Mouse (Mus musculus) MEL (cell line): Measurements from ENCODE around the gene Tcp10a. TPM values are rescaled to one million over a fixed set of nuclear protein-coding genes. Genes with fewer than 3 reads are reported as not detected.

Experiments
- DNase-seq: peaks from one replicate; pipeline ENCODE4 v3.0.0; 2011; ENCODE audit warnings: low read depth, low spot score
- H3K27ac ChIP-seq: 2 replicates; pipeline ENCODE4 v1.5.1; 2012; ENCODE audit warnings: low read depth, mild to moderate bottlenecking, control low read depth, low read length, moderate library complexity; ENCODE audit not compliant: control insufficient read depth
- H3K27me3 ChIP-seq, 2 experiments: fragments of 150-350 bp in 1 of 2; sonication (generic) in 1 of 2; 2 replicates each; pipeline ENCODE4 v1.6.1; 2012; ENCODE audit warnings: low read length in 2 of 2, mild to moderate bottlenecking in 2 of 2, improper control_type of control experiment in 1 of 2, moderate library complexity in 1 of 2; ENCODE audit not compliant: insufficient read depth in 2 of 2, control insufficient read depth in 1 of 2
- H3K36me3 ChIP-seq, 2 experiments: 2 replicates each; pipeline ENCODE4 v1.6.1; 2012 to 2014; ENCODE audit warnings: low read length in 2 of 2, improper control_type of control experiment in 1 of 2, inconsistent platforms in 1 of 2, mild to moderate bottlenecking in 1 of 2; ENCODE audit not compliant: insufficient read depth in 2 of 2, control insufficient read depth in 1 of 2
- H3K4me1 ChIP-seq, 2 experiments: fragments of 150-350 bp in 1 of 2; sonication (generic) in 1 of 2; 2 replicates each; pipeline ENCODE4 v1.6.1; 2012; ENCODE audit warnings: low read length in 2 of 2, improper control_type of control experiment in 1 of 2, mild to moderate bottlenecking in 1 of 2; ENCODE audit not compliant: insufficient read depth in 2 of 2, control insufficient read depth in 1 of 2
- H3K4me3 ChIP-seq, 2 experiments: fragments of 150-350 bp in 1 of 2; sonication (generic) in 1 of 2; 2 replicates each; pipeline ENCODE4 v1.5.1; 2012; ENCODE audit warnings: low read depth in 2 of 2, low read length in 2 of 2, mild to moderate bottlenecking in 2 of 2, moderate library complexity in 2 of 2, control low read depth in 1 of 2, improper control_type of control experiment in 1 of 2; ENCODE audit not compliant: control insufficient read depth in 1 of 2, insufficient read depth in 1 of 2
- H3K79me2 ChIP-seq: 2 replicates; pipeline ENCODE4 v1.6.1; 2012; ENCODE audit warnings: mild to moderate bottlenecking, low read length, moderate library complexity; ENCODE audit not compliant: control insufficient read depth, poor library complexity, insufficient read depth
- H3K9ac ChIP-seq: 2 replicates; pipeline ENCODE4 v1.6.1; 2012; ENCODE audit warnings: low read depth, mild to moderate bottlenecking, control low read depth, low read length, moderate library complexity; ENCODE audit not compliant: control insufficient read depth, poor library complexity, severe bottlenecking
- H3K9me3 ChIP-seq: fragments of 150-350 bp; sonication (generic); replicated peaks from 2 replicates; pipeline ENCODE4 v1.6.1; 2012; ENCODE audit warnings: mild to moderate bottlenecking, low read length, improper control_type of control experiment, moderate library complexity; ENCODE audit not compliant: insufficient read depth
- BHLHE40 ChIP-seq: IDR thresholded peaks from 2 replicates; pipeline ENCODE4 v1.6.1; 2012; ENCODE audit warnings: low read depth, mild to moderate bottlenecking, inconsistent platforms, low read length, improper control_type of control experiment, borderline replicate concordance
- CHD1 ChIP-seq: IDR thresholded peaks from 2 replicates; pipeline ENCODE4 v1.6.1; 2012; ENCODE audit warnings: low read depth, mild to moderate bottlenecking, inconsistent platforms, low read length, improper control_type of control experiment
- CTCF ChIP-seq, 3 experiments: IDR thresholded peaks in 2 of 3; conservative IDR thresholded peaks in 1 of 3; 2 replicates each; pipeline ENCODE4 v1.5.1; 2011 to 2012; ENCODE audit warnings: low read length in 3 of 3, low read depth in 2 of 3, mild to moderate bottlenecking in 2 of 3, improper control_type of control experiment in 1 of 3, inconsistent platforms in 1 of 3, mixed read lengths in 1 of 3, moderate library complexity in 1 of 3; ENCODE audit not compliant: control insufficient read depth in 1 of 3, insufficient read depth in 1 of 3, poor library complexity in 1 of 3, severe bottlenecking in 1 of 3
- E2F4 ChIP-seq: IDR thresholded peaks from 2 replicates; pipeline ENCODE4 v1.6.1; 2011; ENCODE audit warnings: low read depth, low read length, improper control_type of control experiment, borderline replicate concordance
- ELF1 ChIP-seq: IDR thresholded peaks from 2 replicates; pipeline ENCODE4 v1.6.1; 2014; ENCODE audit warnings: low read depth, mild to moderate bottlenecking, inconsistent platforms, low read length, improper control_type of control experiment, moderate library complexity
- EP300 ChIP-seq, 2 experiments: IDR thresholded peaks; 2 replicates each; pipeline ENCODE4 v1.6.1; 2011; ENCODE audit warnings: improper control_type of control experiment in 2 of 2, low read length in 2 of 2, low read depth in 1 of 2, mild to moderate bottlenecking in 1 of 2
- ETS1 ChIP-seq: IDR thresholded peaks from 2 replicates; pipeline ENCODE4 v1.6.1; 2012; ENCODE audit warnings: low read depth, mild to moderate bottlenecking, inconsistent platforms, low read length, improper control_type of control experiment, moderate library complexity
- GATA1 ChIP-seq: IDR thresholded peaks from 2 replicates; pipeline ENCODE4 v1.6.1; 2011; ENCODE audit warnings: low read depth, low read length, improper control_type of control experiment
- HCFC1 ChIP-seq: IDR thresholded peaks from 2 replicates; pipeline ENCODE4 v1.6.1; 2012; ENCODE audit warnings: low read depth, mild to moderate bottlenecking, inconsistent platforms, low read length, improper control_type of control experiment, moderate library complexity
- JUND ChIP-seq: IDR thresholded peaks from 2 replicates; pipeline ENCODE4 v1.6.1; 2011; ENCODE audit warnings: low read depth, mild to moderate bottlenecking, improper control_type of control experiment, low read length
- KAT2A ChIP-seq: conservative IDR thresholded peaks from 2 replicates; pipeline ENCODE4 v1.6.1; 2012; ENCODE audit warnings: low read depth, low read length, improper control_type of control experiment, inconsistent platforms
- MAX ChIP-seq: IDR thresholded peaks from 2 replicates; pipeline ENCODE4 v1.6.1; 2011; ENCODE audit warnings: low read length, improper control_type of control experiment
- MEF2A ChIP-seq: IDR thresholded peaks from 2 replicates; pipeline ENCODE4 v1.6.1; 2014; ENCODE audit warnings: low read depth, mild to moderate bottlenecking, inconsistent platforms, low read length, improper control_type of control experiment; ENCODE audit not compliant: poor library complexity, insufficient replicate concordance, severe bottlenecking; ENCODE audit errors: extremely low read depth
- MXI1 ChIP-seq: IDR thresholded peaks from 2 replicates; pipeline ENCODE4 v1.6.1; 2011; ENCODE audit warnings: mild to moderate bottlenecking, low read depth, low read length, improper control_type of control experiment
- MYB ChIP-seq: IDR thresholded peaks from 2 replicates; pipeline ENCODE4 v1.6.1; 2011; ENCODE audit warnings: mild to moderate bottlenecking, low read depth, low read length, improper control_type of control experiment
- MYC ChIP-seq: IDR thresholded peaks from 2 replicates; pipeline ENCODE4 v1.6.1; 2011; ENCODE audit warnings: low read depth, mild to moderate bottlenecking, low read length, improper control_type of control experiment, moderate library complexity
- NELFE ChIP-seq: IDR thresholded peaks from 2 replicates; pipeline ENCODE4 v1.6.1; 2011; ENCODE audit warnings: low read depth, low read length, improper control_type of control experiment
- POLR2A ChIP-seq, 2 experiments: IDR thresholded peaks; 2 replicates each; pipeline ENCODE4 v1.6.1; 2011 to 2012; ENCODE audit warnings: low read length in 2 of 2, mild to moderate bottlenecking in 2 of 2, control low read depth in 1 of 2, improper control_type of control experiment in 1 of 2, low read depth in 1 of 2, moderate library complexity in 1 of 2; ENCODE audit not compliant: control insufficient read depth in 1 of 2, insufficient read depth in 1 of 2, poor library complexity in 1 of 2
- POLR2AphosphoS2 ChIP-seq: IDR thresholded peaks from 2 replicates; pipeline ENCODE4 v1.6.1; 2011; ENCODE audit warnings: low read length, improper control_type of control experiment
- POLR2AphosphoS5 ChIP-seq: IDR thresholded peaks from 2 replicates; pipeline ENCODE4 v1.6.1; 2012; ENCODE audit warnings: low read depth, borderline replicate concordance, mild to moderate bottlenecking, inconsistent platforms, low read length, moderate library complexity, mixed read lengths
- RAD21 ChIP-seq: IDR thresholded peaks from 2 replicates; pipeline ENCODE4 v1.6.1; 2011; ENCODE audit warnings: mild to moderate bottlenecking, low read depth, low read length, improper control_type of control experiment
- RCOR1 ChIP-seq: IDR thresholded peaks from 2 replicates; pipeline ENCODE4 v1.6.1; 2012; ENCODE audit warnings: low read depth, mild to moderate bottlenecking, inconsistent platforms, low read length, improper control_type of control experiment
- SIN3A ChIP-seq: IDR thresholded peaks from 2 replicates; pipeline ENCODE4 v1.6.1; 2012; ENCODE audit warnings: low read length, improper control_type of control experiment, inconsistent platforms
- TAL1 ChIP-seq: IDR thresholded peaks from 2 replicates; pipeline ENCODE4 v1.6.1; 2012; ENCODE audit warnings: mild to moderate bottlenecking, inconsistent platforms, low read length, moderate library complexity, mixed read lengths
- TBP ChIP-seq: IDR thresholded peaks from 2 replicates; pipeline ENCODE4 v1.8.0; 2011; ENCODE audit warnings: low read depth, low read length, improper control_type of control experiment
- UBTF ChIP-seq: IDR thresholded peaks from 2 replicates; pipeline ENCODE4 v1.6.1; 2012; ENCODE audit warnings: low read depth, mild to moderate bottlenecking, inconsistent platforms, low read length, improper control_type of control experiment, moderate library complexity, borderline replicate concordance; ENCODE audit not compliant: insufficient read depth
- USF1 ChIP-seq: IDR thresholded peaks from 2 replicates; pipeline ENCODE4 v1.6.1; 2014; ENCODE audit warnings: low read depth, mild to moderate bottlenecking, inconsistent platforms, low read length, improper control_type of control experiment, moderate library complexity
- USF2 ChIP-seq, 2 experiments: IDR thresholded peaks; 2 replicates each; pipeline ENCODE4 v1.6.1; 2011 to 2012; ENCODE audit warnings: improper control_type of control experiment in 2 of 2, low read length in 2 of 2, borderline replicate concordance in 1 of 2, inconsistent platforms in 1 of 2, low read depth in 1 of 2, mild to moderate bottlenecking in 1 of 2; ENCODE audit not compliant: insufficient read depth in 1 of 2
- ZC3H11A ChIP-seq: IDR thresholded peaks from 2 replicates; pipeline ENCODE4 v1.6.1; 2012; ENCODE audit warnings: low read depth, mild to moderate bottlenecking, inconsistent platforms, low read length, improper control_type of control experiment
- ZNF384 ChIP-seq: IDR thresholded peaks from 2 replicates; pipeline ENCODE4 v1.6.1; 2012; ENCODE audit warnings: low read depth, mild to moderate bottlenecking, inconsistent platforms, low read length, improper control_type of control experiment
- polyA plus RNA-seq, 2 experiments: library from polyadenylated mRNA; stranded (reverse) in 1 of 2; unstranded in 1 of 2; fragments of >175 nt in 1 of 2; fragments of >200 nt in 1 of 2; gene quantifications; 2 replicates each; pipeline versions ENCODE4 v1.2.1 to v1.2.4; 2012; ENCODE audit warnings: low replicate concordance in 2 of 2, low read depth in 1 of 2; ENCODE audit not compliant: insufficient read length in 2 of 2, insufficient read depth in 1 of 2, missing spikeins in 1 of 2
- total RNA-seq: library from RNA; depleted of rRNA; stranded (reverse); fragments of 300-350 nt; gene quantifications from 2 replicates; pipeline ENCODE4 v1.2.3, GENCODE M21; 2012

The Tcp10a gene
- total and polyA plus RNA-seq, 3 experiments, result not detected

DNA sequence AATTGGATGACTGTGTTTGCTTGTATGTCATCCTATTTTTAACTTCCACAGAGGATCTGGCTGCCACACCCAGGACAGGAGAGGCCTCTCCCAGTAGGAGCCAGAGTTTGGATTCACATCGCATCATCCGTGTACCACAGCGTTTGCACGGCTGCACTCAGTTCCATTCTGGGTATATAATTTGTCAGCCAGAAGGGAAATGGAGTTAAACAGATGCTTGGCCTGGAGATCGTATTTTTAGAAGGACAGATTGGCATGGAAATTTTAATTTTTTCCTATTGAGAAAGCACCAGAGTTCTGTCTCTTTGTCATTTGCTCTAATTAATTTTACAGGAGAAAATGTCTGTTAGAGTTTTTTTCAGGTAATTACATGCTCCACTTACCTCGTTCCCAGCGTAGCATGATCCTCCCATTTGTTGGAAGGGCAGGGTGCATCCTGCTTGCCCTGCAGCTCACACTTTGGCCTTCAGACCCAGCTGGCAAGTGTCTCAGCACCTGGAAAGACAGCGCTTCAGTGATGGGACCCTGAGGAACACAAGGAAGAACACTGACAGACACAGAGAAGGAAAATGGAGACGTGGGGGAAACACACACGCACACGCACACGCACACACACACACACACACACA, 37.9 kb upstream of the Tcp10a start:
- no peak overlapping the region for H3K9ac ChIP-seq
- H3K36me3 ChIP-seq, result no peaks in the 10 kb centered on the region
- no peaks in the 10 kb centered on the region for H3K27me3 ChIP-seq
- no peaks in the 10 kb centered on the region for H3K4me1 ChIP-seq
- no peaks in the 10 kb centered on the region for H3K9me3 ChIP-seq
- H3K27ac ChIP-seq, result no peak overlapping the region
- DNase-seq, result no peak
- H3K4me3 ChIP-seq, result no peak overlapping the region
- no peaks in the 10 kb centered on the region for H3K79me2 ChIP-seq
- TF ChIP-seq USF2 (IDR thresholded peaks at IDR 0.05; ENCODE audit: borderline replicate concordance in 1 of 2, insufficient read depth in 1 of 2, low read depth in 1 of 2, low read length in 2 of 2) (no peak), MYB (no peak), JUND (no peak), HCFC1 (no peak), TAL1 (no peak), RCOR1 (no peak), USF1 (no peak), TBP (no peak), NELFE (no peak), KAT2A (no peak), E2F4 (no peak), ETS1 (no peak), CTCF (IDR thresholded peaks at IDR 0.05 in 2 of 3, conservative IDR thresholded peaks at IDR 0.05 in 1 of 3; ENCODE audit: control insufficient read depth in 1 of 3, insufficient read depth in 1 of 3, low read depth in 2 of 3, low read length in 3 of 3, poor library complexity in 1 of 3, severe bottlenecking in 1 of 3) (no peak), RAD21 (no peak), CHD1 (no peak), POLR2AphosphoS5 (no peak), POLR2AphosphoS2 (no peak), POLR2A (IDR thresholded peaks at IDR 0.05; ENCODE audit: control insufficient read depth in 1 of 2, insufficient read depth in 1 of 2, low read depth in 1 of 2, low read length in 2 of 2, poor library complexity in 1 of 2) (no peak), EP300 (IDR thresholded peaks at IDR 0.05; ENCODE audit: low read depth in 1 of 2, low read length in 2 of 2) (no peak)
- TF ChIP-seq, all 39 proteins: peak for 0

- H3K36me3 ChIP-seq, result no peaks in the 10 kb centered on the region
- H3K27ac ChIP-seq, result no peak overlapping the region
- DNase-seq, result no peak
- H3K9me3 ChIP-seq, result no peaks in the 10 kb centered on the region
- no peaks in the 10 kb centered on the region for H3K4me1 ChIP-seq
- no peak overlapping the region for H3K4me3 ChIP-seq
- H3K79me2 ChIP-seq, result no peaks in the 10 kb centered on the region
- no peak overlapping the region for H3K9ac ChIP-seq
- H3K27me3 ChIP-seq, result no peaks in the 10 kb centered on the region
- no peak for TF ChIP-seq BHLHE40
- TF ChIP-seq ZC3H11A, result no peak
- TF ChIP-seq GATA1, result no peak
- no peak for TF ChIP-seq POLR2AphosphoS2
- TF ChIP-seq UBTF, result no peak
- no peak for TF ChIP-seq JUND
- no peak for TF ChIP-seq CTCF (IDR thresholded peaks at IDR 0.05 in 2 of 3, conservative IDR thresholded peaks at IDR 0.05 in 1 of 3; ENCODE audit: control insufficient read depth in 1 of 3, insufficient read depth in 1 of 3, low read depth in 2 of 3, low read length in 3 of 3, poor library complexity in 1 of 3, severe bottlenecking in 1 of 3)
- TF ChIP-seq ZNF384, result no peak
- no peak for TF ChIP-seq MAX
- no peak for TF ChIP-seq SIN3A
- no peak for TF ChIP-seq ETS1
- TF ChIP-seq ELF1, result no peak
- no peak for TF ChIP-seq MYC
- no peak for TF ChIP-seq POLR2A (IDR thresholded peaks at IDR 0.05; ENCODE audit: control insufficient read depth in 1 of 2, insufficient read depth in 1 of 2, low read depth in 1 of 2, low read length in 2 of 2, poor library complexity in 1 of 2)
- TF ChIP-seq MEF2A, result no peak
- TF ChIP-seq MXI1, result no peak
These were observed 32.3 kb upstream of the Tcp10a start for GRCm38 (mm10) chr17:7292012-7292684.
